Mouse (Mus musculus) cerebellum, adult 2 months (tissue): ENCODE results near the gene Gm45233. TPM values are rescaled to one million over a fixed set of nuclear protein-coding genes. Genes with fewer than 3 reads are reported as not detected.

Experiments
- DNase-seq, 2 experiments: peaks; one replicate each; pipeline ENCODE4 v3.0.0; 2021
- H3K27ac ChIP-seq: fragments of 200-500 bp; 2 replicates; pipeline ENCODE4 v1.5.1; 2012; ENCODE audit warnings: low read length, control low read depth, inconsistent platforms; ENCODE audit not compliant: insufficient read depth
- H3K27me3 ChIP-seq: fragments of 200-500 bp; 2 replicates; pipeline ENCODE4 v1.6.1; 2012; ENCODE audit warnings: inconsistent platforms, mild to moderate bottlenecking, low read length, moderate library complexity; ENCODE audit not compliant: control insufficient read depth, insufficient read depth
- H3K4me1 ChIP-seq: fragments of 200-500 bp; 2 replicates; pipeline ENCODE4 v1.6.1; 2011; ENCODE audit warnings: low read length; ENCODE audit not compliant: control insufficient read depth, insufficient read depth
- H3K4me3 ChIP-seq: fragments of 200-500 bp; replicated peaks from 2 replicates; pipeline ENCODE3; 2011; ENCODE audit warnings: mild to moderate bottlenecking, low read depth, low read length, control low read depth; ENCODE audit not compliant: insufficient read depth
- CTCF ChIP-seq: fragments of 200-500 bp; IDR thresholded peaks from 2 replicates; pipeline ENCODE4 v1.5.1; 2011; ENCODE audit warnings: low read depth, mild to moderate bottlenecking, control low read depth, low read length, moderate library complexity, borderline replicate concordance; ENCODE audit not compliant: insufficient read depth
- POLR2A ChIP-seq: fragments of 200-500 bp; IDR thresholded peaks from 2 replicates; pipeline ENCODE4 v1.6.1; 2011; ENCODE audit warnings: low read length, control low read depth, borderline replicate concordance; ENCODE audit not compliant: insufficient read depth
- WGBS: fragments of 180-500 bp; shearing (Covaris S2); methylation state at CpG from one replicate; pipeline ENCODE4 v1.1.7; 2018; 5-methylcytosine and 5-hydroxymethylcytosine counted together
- polyA plus RNA-seq: library from polyadenylated mRNA; depleted of rRNA; stranded (reverse); fragments of >200 nt; gene quantifications from 2 replicates; pipeline ENCODE4 v1.2.3, GENCODE M21; 2012; rRNA removed

Gm45233 gene
- polyA plus RNA-seq, 1 experiment: 0.88 TPM

DNA sequence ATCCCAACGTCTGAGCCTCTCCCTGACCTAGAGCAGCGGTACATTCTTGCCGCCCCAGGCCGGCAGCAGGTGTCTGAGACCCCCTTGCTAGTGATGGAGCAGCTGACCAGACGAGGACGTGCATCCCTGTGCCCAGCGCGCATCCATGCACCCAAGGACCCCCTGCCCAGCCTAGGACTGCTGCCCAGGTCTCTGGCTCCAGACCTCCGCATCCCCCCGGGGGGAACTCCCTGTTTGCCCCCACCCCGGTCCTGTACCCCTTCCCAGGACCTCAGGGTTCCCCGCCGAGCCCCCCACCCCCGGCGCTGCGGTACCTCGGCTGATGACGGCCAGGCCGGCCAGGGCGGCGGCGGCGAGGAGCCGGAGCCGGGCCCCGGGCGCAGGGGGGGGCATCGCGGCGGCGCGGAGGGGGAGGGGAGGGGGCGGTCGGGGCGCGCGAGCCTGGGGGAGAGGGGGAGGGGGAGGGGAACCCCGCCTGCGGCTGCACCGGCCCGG is 45.8 kb downstream of the Gm45233 start, which contains the start of gene Iglon5:
Gene Iglon5, minus strand, starts transcription at position 445 of the 495 bp plus-strand sequence.
- H3K4me1 ChIP-seq: peaks cover 6% of the 10 kb centered on the region
- H3K27ac ChIP-seq: peak within 1 kb of the TSS; percentile 92
- peak within 1 kb of the TSS; percentile 93 for H3K4me3 ChIP-seq
- DNase-seq: peak; percentile 57 to 63
- no peaks in the 10 kb centered on the region for H3K27me3 ChIP-seq
- no peak for TF ChIP-seq CTCF
- TF ChIP-seq POLR2A: no peak
- 1% methylated on average over 25 of the region's 41 CpGs for WGBS

DNA sequence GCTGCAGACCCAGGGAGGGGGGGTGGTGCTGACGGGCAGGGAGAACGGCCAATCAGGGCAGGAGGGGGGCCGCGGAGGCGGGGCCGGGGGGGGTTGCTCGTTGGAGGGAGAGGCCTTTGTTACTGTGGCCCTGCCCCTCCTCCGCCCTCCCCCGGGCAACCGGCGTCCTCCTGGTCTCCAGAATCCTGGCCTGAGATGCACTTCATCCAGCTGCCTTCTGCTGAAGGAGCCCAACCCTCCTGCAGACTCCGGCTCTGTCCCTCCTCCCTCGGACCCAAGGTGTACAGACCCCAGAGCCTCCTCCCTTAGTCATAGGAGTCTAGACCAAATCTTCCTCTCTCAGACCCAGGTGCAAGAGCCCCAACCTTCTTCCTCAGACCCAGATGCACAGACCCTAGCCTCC is 46.3 kb downstream of the Gm45233 start:
- WGBS: 0% methylated on average over 12 of the region's 13 CpGs
- DNase-seq: peak; percentile 88 to 91
- TF ChIP-seq POLR2A (peak; percentile 53; the same call in 1 of the 2 replicates), CTCF (no peak)
- Histone ChIP-seq H3K4me3 (peak overlapping the region; percentile 93), H3K27me3 (no peaks in the 10 kb centered on the region), H3K27ac (peak overlapping the region; percentile 92), H3K4me1 (peaks cover 6% of the 10 kb centered on the region)

DNA sequence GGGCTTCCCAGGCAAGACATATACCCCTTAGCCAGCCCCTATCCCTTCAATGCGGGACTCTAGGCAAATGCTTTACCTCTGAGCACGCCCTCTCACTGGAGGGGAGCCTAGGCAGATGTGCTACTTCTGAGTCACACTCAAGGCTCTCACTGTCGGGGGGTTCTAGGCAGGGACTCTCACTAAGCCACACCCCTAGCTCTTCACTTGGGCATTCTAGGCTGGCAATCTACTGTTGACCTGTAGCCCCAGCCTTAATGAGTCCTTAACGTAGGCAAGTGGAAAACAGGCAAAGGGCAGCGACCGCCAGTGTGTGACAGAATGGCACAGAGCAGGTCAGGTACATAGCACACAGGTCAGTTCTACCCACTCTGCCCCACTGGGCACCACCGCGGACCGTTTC is 46.9 kb downstream of the Gm45233 start:
- no peak for DNase-seq
- no peak for TF ChIP-seq CTCF
- TF ChIP-seq POLR2A: no peak
- Histone ChIP-seq H3K4me1 (peaks cover 6% of the 10 kb centered on the region), H3K4me3 (no peak overlapping the region), H3K27me3 (no peaks in the 10 kb centered on the region), H3K27ac (no peak overlapping the region)
- WGBS: 72% methylated on average over 9 of the region's 9 CpGs

DNA sequence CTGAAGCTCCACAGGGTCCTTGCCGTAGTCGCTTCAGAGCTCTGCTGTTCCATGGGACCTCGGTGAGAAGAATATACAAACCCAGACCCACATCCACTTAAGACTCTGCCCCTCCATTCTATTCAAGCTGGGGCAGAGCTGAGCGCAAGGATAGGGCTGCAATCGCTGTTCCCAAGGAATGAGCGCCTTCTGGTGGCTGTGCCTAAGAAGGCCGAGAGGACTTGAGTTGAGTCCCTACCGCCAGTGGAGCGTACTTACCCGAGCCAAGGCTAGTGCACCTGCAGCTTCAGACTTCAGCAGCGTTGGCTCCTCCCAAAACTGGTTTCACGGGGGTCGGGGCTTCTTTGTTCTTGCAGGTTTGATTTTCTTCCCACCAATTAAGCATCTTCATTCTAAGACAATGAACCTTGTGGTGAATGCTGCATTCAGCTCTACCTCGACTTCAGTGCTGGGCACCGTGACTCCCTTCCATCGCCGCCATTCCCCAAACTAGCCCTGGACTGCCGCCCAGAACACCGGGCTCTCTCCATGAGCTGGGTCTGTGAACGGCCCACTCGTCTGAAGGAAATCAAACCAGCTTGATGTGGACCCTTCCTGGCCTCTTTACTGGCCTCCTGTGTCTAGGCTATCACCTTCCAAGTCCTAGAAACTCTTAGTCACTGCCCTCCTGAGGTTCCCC is 51.6 kb downstream of the Gm45233 start:
- 7% methylated on average over 21 of the region's 21 CpGs for WGBS
- Histone ChIP-seq H3K27ac (no peak overlapping the region), H3K4me3 (peak overlapping the region; percentile 23)

DNA sequence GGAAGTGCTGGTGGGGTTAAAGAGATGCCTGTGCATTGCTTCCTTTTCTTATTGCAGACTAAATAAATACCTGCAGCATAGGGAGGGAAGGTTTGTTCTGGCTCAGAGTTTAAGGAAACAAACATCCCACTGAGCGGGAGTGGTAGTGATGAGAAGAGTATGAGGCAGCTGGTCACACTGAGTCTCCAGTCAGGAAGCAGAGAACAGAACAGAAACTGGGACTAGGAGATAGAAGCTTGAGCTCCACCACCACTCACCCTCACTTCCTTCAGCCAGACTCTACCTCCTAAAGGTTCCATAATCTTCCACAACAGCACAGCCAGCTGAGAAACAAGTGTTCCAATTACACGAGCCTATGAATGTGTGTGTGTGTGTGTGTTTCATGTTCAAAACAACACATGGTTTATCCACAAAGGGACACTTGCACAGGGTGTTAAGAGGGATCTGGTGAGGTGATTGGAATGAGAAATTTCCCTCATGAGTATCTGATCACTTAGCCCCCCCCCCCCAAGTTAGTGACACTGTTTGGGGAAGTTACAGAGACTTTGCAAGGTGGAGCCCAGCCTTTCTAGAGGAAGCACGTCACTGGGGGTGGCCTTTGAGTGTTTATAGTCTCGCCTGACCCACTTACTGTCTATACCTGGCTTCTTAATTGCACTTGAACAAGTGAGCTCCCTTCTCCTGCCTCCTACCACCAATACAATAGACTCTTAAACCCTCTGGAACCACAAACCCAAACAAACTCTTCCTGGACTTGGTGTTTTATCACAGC is 68.0 kb downstream of the Gm45233 start:
- 56% methylated on average over 4 of the region's 4 CpGs for WGBS
- no peak for DNase-seq

More for the DNA sequence above, 51.6 kb downstream of the Gm45233 start:
- TF ChIP-seq CTCF (peak; percentile 80), POLR2A (no peak)
- no peaks in the 10 kb centered on the region for H3K4me1 ChIP-seq
- H3K27me3 ChIP-seq: no peaks in the 10 kb centered on the region
- peak; percentile 78 to 79 for DNase-seq

DNA sequence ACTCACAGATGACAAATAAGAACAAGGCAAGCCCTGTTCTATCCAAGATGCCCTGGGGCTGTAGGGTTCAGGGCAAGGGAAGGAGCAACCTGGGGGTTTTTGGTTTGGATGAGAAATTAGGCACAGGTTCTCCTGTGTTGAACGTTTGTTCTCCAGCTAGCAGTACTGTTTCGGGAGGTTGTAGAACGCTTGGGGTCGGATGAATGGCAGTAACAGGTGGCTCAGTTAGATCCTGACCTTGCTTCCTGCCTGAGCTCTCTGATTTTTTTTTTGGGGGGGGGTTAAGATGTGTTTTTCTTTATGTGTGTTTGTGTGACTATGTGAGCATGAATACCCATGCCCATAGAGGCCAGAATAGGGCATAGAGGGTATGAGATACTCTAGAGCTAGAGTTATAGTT is 68.6 kb downstream of the Gm45233 start:
- 81% methylated on average over 4 of the region's 4 CpGs for WGBS

More for the DNA sequence above, 68.0 kb downstream of the Gm45233 start:
- no peaks in the 10 kb centered on the region for H3K27me3 ChIP-seq
- H3K4me1 ChIP-seq: no peaks in the 10 kb centered on the region
- H3K27ac ChIP-seq: no peak overlapping the region
- no peak overlapping the region for H3K4me3 ChIP-seq
- TF ChIP-seq CTCF (no peak), POLR2A (no peak)

More for the DNA sequence above, 68.6 kb downstream of the Gm45233 start:
- TF ChIP-seq POLR2A: no peak
- TF ChIP-seq CTCF: no peak
- no peaks in the 10 kb centered on the region for H3K27me3 ChIP-seq
- no peak overlapping the region for H3K4me3 ChIP-seq
- no peak overlapping the region for H3K27ac ChIP-seq
- DNase-seq: no peak
- H3K4me1 ChIP-seq: no peaks in the 10 kb centered on the region

Other genes starting within 250 kb of the Gm45233 start
- 17.1 and 19.5 TPM in 2 replicates for gene Zfp715, start 130.8 kb upstream of the Gm45233 start, polyA plus RNA-seq
- gene Siglecf, start 92.8 kb upstream of the Gm45233 start, polyA plus RNA-seq: 0.14 and 0.31 TPM in 2 replicates
- gene Siglecg, start 35.9 kb upstream of the Gm45233 start, polyA plus RNA-seq: 0.19 and 0.52 TPM in 2 replicates
- not detected in 2 replicates for gene Lim2, start 16.5 kb upstream of the Gm45233 start, polyA plus RNA-seq
- gene Nkg7, start 7.1 kb upstream of the Gm45233 start, polyA plus RNA-seq: 0.25 and 0.27 TPM in 2 replicates
- gene Cldnd2, start 3.3 kb upstream of the Gm45233 start, polyA plus RNA-seq: not detected in 2 replicates
- 102 and 105 TPM in 2 replicates for gene Etfb, start within 50 bp of the Gm45233 start, polyA plus RNA-seq
- 1.9 and 2.4 TPM in 2 replicates for gene Vsig10l, start 19.0 kb downstream of the Gm45233 start, polyA plus RNA-seq
- gene Iglon5, start 45.9 kb downstream of the Gm45233 start, polyA plus RNA-seq: 79.6 and 82.4 TPM in 2 replicates
- not detected in 2 replicates for gene 4931406B18Rik, start 61.8 kb downstream of the Gm45233 start, polyA plus RNA-seq
- 1.9 and 2.4 TPM in 2 replicates for gene Cd33, start 100.3 kb downstream of the Gm45233 start, polyA plus RNA-seq
- 10.3 and 10.9 TPM in 2 replicates for gene Zfp658, start 118.1 kb downstream of the Gm45233 start, polyA plus RNA-seq
- 11.6 and 13.2 TPM in 2 replicates for gene Zfp719, start 135.5 kb downstream of the Gm45233 start, polyA plus RNA-seq
- 0.05 and 0.10 TPM in 2 replicates for gene Zfp819, start 163.0 kb downstream of the Gm45233 start, polyA plus RNA-seq
- gene Ceacam18, start 190.6 kb downstream of the Gm45233 start, polyA plus RNA-seq: 0.13 TPM in 1 of 2 replicates, not detected in the other
- 0.44 and 0.54 TPM in 2 replicates for gene Siglece, start 216.0 kb downstream of the Gm45233 start, polyA plus RNA-seq
- gene Ctu1, start 227.9 kb downstream of the Gm45233 start, polyA plus RNA-seq: 9.2 and 10.0 TPM in 2 replicates
- gene Klk14, start 246.3 kb downstream of the Gm45233 start, polyA plus RNA-seq: not detected in 2 replicates